Mouse (Mus musculus) embryo, embryonic 10.5 days (tissue): ENCODE measurements around the gene Akr1c13.
"Not testable (repeated sequence)": the region's sequence is repeated elsewhere in the genome, so short reads cannot be mapped to it uniquely, and the experiment has no call there.

Experiments
- DNase-seq: peaks from one replicate; pipeline ENCODE4 v3.0.0-alpha.2; 2015; ENCODE audit warnings: low spot score

The Akr1c13 gene

GRCm38 (mm10) chr13:4190904-4191303 is at the start of gene Akr1c13:
Gene Akr1c13, plus strand, starts transcription at chr13:4191150.
- DNase-seq: no peak

DNA sequence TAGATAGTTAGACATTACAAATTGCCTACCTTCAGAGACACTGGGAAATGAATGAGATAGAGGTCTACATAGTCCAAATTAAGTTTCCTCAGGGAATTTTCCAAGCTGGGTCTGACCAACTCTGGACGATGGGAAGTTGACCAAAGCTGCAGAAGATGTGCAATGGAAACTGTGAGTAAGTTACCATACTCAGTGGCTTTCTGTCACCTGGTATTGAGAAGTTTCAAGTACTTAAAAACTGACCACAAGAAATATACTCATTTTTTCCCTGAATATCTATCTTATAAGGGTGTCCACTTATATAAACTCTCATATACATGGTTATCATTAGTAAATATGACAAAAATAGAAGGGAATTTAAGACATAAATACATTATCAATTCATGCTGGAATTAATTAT is 46.7 kb upstream of the Akr1c13 start:
- DNase-seq: no peak

GRCm38 (mm10) chr13:4150518-4150917 is 40.4 kb upstream of the Akr1c13 start, which contains the start of gene Akr1c18:
Gene Akr1c18, minus strand, starts transcription at chr13:4150654.
- DNase-seq: no peak

- no peak for DNase-seq
These were observed 38.0 kb upstream of the Akr1c13 start for GRCm38 (mm10) chr13:4152908-4153307.

- no peak for DNase-seq
These were observed 37.4 kb upstream of the Akr1c13 start for GRCm38 (mm10) chr13:4153593-4153992.

- DNase-seq: no peak
These were observed 35.7 kb upstream of the Akr1c13 start for GRCm38 (mm10) chr13:4155286-4155685.

DNA sequence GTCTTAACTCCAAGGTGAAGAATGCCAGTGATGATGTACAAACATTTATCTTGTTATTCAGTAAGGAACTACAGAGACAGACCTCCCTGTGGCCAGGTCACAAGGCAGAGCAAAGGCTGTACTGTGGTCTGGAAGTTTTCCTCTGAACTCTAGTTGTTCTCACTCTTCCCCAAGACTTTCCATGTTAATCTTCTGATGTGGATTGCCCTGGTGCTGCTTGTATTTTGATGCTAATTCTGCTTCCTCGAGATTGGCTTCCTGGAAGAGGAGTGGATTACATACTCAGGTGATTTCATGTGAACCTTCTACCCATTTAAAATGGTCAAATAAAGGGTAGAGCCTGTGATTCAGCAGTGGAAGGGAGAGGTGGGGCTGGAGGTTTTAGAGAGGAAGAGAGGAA is 22.9 kb upstream of the Akr1c13 start:
- DNase-seq: no peak

DNA sequence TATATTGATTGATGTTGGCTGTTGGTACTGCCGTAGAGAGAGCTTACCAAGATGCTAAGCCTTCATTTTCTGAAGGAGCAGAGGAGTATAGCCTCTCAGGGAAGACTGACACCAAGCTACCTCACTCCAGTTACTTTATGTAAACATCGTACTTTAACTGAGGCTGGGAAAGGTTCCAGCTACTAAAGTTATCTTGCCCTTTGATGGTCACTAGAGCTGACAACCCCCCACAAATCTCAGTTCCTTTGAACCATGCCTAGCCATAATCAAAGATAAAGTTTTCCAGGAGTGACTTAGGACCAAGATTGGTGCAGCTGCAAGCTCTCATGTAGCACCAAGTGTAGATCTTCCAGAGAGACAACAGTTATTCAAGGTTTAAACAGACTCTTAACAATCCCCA is 18.0 kb upstream of the Akr1c13 start:
- DNase-seq: no peak

- DNase-seq: not testable (repeated sequence)
These were observed 9.6 kb upstream of the Akr1c13 start for GRCm38 (mm10) chr13:4181321-4181720.

- DNase-seq: no peak
These were observed 7.8 kb upstream of the Akr1c13 start for GRCm38 (mm10) chr13:4183116-4183515.

DNA sequence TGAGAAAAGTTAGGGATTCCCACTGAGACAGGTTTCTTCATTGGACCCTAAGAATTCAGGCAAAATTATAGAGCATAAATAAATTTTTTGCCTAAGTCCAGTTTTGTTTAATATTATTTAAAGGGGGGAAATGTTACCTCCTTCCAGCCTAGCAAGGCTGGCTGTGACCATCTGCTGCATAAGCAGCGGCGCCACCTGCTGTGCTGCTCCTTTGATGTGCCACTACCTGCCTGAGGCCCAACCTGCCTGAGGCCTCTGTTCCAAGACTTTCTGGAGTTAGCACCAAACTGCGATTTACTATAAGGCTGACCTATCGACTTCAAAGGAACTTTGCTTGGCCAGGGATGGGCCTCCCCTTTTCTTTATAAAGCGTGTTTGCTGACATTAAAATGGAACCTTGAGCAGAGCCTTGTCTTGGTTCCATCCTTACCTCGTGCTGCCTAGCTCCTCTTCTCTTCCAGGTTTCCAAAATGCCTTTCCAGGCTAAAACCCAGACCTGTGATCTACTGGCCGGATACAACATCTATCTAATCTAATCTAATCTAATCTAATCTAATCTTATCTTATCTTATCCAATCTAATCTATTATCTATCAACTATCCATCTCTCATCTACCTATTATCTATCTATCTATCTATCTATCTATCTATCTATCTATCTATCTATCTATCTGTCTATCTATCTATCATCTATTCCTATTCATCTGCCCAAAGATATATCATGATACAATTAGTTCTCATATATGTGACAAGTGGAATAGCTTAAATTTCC is 4.1 kb upstream of the Akr1c13 start:
- peak; percentile 4 for DNase-seq

DNA sequence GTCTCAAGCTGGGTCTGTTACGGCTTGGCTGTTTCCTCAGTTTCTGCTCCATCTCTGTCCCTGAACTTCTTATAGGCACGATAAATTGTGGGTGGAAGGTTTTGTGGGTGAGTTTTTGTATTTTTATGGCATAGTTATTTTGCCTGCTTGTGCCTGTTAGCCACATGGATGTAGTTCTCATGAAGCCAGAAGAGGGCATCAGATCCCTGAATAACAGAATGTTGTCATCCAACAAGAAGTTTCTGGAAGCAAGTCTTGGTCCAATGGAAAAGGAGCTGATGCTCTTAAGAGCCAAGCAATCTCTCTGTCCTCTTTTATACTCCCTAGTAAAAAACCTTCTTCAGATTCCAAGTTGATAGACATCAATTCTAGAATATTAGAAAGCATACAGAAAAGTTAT is 2.8 kb upstream of the Akr1c13 start:
- no peak for DNase-seq

GRCm38 (mm10) chr13:4192511-4192910 is 1.6 kb downstream of the Akr1c13 start:
- DNase-seq: no peak

GRCm38 (mm10) chr13:4206147-4206903 is 15.4 kb downstream of the Akr1c13 start:
- no peak for DNase-seq

DNA sequence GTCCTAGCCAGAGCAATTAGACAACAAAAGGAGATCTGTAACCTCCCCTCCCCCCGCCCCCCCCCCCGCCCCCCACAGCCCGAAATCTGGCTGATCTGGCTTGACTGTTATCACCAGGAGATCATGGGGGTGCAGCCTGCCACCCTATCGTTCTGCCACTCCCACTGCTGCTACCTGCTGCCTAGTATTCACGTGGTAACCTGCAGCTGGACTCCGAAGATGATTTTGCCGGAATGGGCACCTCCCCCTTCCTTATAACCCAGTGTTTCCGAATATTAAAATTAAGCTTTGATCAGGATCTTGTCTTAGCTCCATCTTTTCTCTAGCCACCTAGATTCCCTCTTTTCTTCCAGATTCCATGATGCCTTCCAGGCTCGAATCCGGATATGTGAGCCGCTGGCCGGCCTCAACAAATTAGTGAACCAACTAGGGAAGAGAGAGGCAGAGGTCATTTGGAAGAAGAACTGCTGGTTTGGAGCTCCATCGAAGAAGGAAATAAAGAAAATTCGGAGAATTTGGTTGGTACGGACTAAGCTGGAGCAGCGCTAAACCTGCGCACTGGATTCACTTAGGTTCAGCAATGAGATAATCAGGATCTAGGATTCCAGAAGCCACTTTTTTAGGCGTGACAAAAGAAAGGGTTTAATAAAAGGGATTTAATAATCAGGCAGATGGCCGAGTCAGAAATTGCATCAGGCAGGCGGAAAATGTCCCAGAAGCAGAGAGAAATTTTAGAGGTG is 20.8 kb downstream of the Akr1c13 start:
- DNase-seq: no peak

DNA sequence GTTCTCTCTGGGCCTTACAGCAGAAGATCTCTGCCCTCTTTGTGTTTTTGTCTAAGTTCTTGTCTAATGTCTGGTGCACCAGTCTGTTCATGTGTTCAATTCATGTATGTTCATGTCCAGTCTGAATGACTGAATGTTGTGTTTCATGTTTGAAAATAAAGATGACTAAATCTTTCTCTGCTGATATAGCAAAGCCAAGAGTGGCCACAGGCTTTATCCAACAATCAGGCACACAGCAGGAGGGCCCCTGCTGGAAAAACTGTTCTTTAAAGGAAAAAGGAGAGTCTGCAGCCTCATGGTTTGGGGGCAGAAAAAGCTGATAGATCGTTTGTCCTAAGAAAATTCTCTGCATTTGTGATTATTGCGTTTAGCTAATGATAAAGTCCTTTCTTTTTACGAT is 21.4 kb downstream of the Akr1c13 start:
- DNase-seq: no peak

GRCm38 (mm10) chr13:4215496-4215895 is 24.5 kb downstream of the Akr1c13 start:
- not testable (repeated sequence) for DNase-seq

DNA sequence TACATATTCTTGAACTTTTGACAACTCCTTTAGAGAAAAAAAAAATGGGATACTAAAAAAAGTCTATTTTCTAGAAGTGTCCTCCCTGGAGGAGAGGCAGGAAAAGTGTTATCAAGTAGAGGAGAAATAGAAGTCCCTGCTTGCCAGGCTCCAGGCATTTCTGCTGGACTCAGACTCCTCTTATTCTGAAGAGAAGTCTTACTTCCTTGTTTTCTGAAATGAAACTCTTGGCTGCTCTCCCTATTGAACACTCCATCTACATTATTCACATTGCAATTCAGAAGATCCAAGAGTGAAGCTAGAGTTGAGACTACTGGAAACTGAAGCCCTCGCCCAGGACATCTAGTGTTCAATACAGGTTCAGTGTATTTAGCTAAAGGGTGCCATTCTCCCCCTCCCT is 37.5 kb downstream of the Akr1c13 start, which contains the start of gene Akr1c19:
Gene Akr1c19 (plus strand): TSS at position 260 of the 400 bp plus-strand sequence.
- no peak for DNase-seq

- DNase-seq: no peak
These were observed 40.1 kb downstream of the Akr1c13 start for GRCm38 (mm10) chr13:4230841-4231623.

GRCm38 (mm10) chr13:4233135-4233534 is 42.2 kb downstream of the Akr1c13 start:
- DNase-seq: no peak

DNA sequence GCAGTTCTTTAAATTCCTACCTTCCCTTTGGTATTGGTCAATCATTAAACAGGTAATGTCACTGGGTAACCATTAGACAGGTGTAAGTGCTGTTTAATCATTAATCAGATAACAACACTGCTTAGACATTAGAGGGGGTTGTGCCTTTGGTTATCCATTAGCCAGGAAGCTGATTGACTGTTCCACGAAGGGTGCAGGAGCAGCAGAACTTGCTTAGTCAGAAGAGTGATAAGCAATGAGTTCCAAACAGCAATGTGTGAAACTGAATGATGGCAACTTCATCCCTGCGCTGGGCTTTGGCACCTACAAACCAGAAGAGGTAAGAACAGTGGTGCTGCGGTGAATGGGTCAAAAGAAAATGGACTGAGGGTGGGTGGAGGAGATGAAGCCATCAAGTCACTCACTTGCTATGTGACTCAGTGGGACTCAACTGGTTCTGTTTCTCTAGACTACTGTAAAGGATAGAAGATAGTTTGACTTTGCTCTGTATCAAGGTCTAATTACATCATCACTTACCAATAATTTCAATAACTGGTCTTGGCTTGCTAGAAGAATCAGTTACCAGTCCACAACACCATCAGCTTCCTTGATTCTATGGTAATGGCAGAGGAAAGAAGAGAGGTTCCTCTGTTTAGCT is 42.7 kb downstream of the Akr1c13 start:
- no peak for DNase-seq
